Comparison of ENCODE assay signal across 7 mouse cellular contexts in genomic region chr5:25011019-25011485, GRCm38 (mm10).
DNase-seq lines count a peak whose midpoint lies in the region; ATAC-seq and TF ChIP-seq lines count a peak whose summit lies in the region.

No protein-coding gene starts in this region.

- peak; percentile 98; the same call in 1 of the 2 replicates for TF ChIP-seq CTCF in small intestine, adult 2 months (IDR thresholded peaks at IDR 0.05; ENCODE audit: extremely low read depth, insufficient read length, insufficient replicate concordance, low read depth, low read length)

- peak; percentile 69 for DNase-seq in adrenal gland, adult 8-10 months
- DNase-seq in embryo, embryonic 11.5 days (ENCODE audit: low read depth, low spot score) = peak; percentile 83
- DNase-seq in heart, adult 11 months = peak; percentile 96
- DNase-seq in kidney, adult 11 months = peak; percentile 67
- DNase-seq in limb, embryonic 10.5 days (ENCODE audit: low spot score) = peak; percentile 89

- no peak overlapping the region for H3K27ac ChIP-seq in limb, embryonic 10.5 days
- no peak overlapping the region for H3K27ac ChIP-seq in midbrain, embryonic 13.5 days
- H3K27ac ChIP-seq in small intestine, adult 2 months (ENCODE audit: insufficient read depth, low read depth, low read length) = no peak overlapping the region

- no peaks in the 10 kb centered on the region for H3K36me3 ChIP-seq in limb, embryonic 10.5 days
- H3K36me3 ChIP-seq in midbrain, embryonic 13.5 days = no peaks in the 10 kb centered on the region
- no peaks in the 10 kb centered on the region for H3K36me3 ChIP-seq in small intestine, adult 2 months (ENCODE audit: control insufficient read depth, insufficient read depth, low read length)

- peak overlapping the region; percentile 34; the same call in 1 of the 2 replicates for H3K4me3 ChIP-seq in limb, embryonic 10.5 days
- H3K4me3 ChIP-seq in midbrain, embryonic 13.5 days (replicated peaks) = no peak overlapping the region
- no peak overlapping the region for H3K4me3 ChIP-seq in small intestine, adult 2 months (ENCODE audit: low read depth, low read length)

- no peak for TF ChIP-seq POLR2A in small intestine, adult 2 months (IDR thresholded peaks at IDR 0.05; ENCODE audit: low read depth, low read length)

- H3K4me1 ChIP-seq in limb, embryonic 10.5 days = peaks cover 17% of the 10 kb centered on the region
- H3K4me1 ChIP-seq in midbrain, embryonic 13.5 days (replicated peaks) = peaks cover 17% of the 10 kb centered on the region
- peaks cover 20% of the 10 kb centered on the region for H3K4me1 ChIP-seq in small intestine, adult 2 months (ENCODE audit: control insufficient read depth, insufficient read depth, insufficient read length, low read length)

- peak overlapping the region; percentile 21; the same call in 1 of the 2 replicates for H3K4me2 ChIP-seq in midbrain, embryonic 13.5 days (replicated peaks)

- 8% methylated on average over 8 of the region's 8 CpGs for WGBS in limb, embryonic 10.5 days
- 10% methylated on average over 8 of the region's 8 CpGs for WGBS in midbrain, embryonic 13.5 days
- 9% methylated on average over 8 of the region's 8 CpGs for WGBS in small intestine, adult 2 months

- H3K9ac ChIP-seq in midbrain, embryonic 13.5 days (replicated peaks) = no peak overlapping the region

- H3K9me3 ChIP-seq in limb, embryonic 10.5 days (replicated peaks) = no peaks in the 10 kb centered on the region
- no peaks in the 10 kb centered on the region for H3K9me3 ChIP-seq in midbrain, embryonic 13.5 days

- H3K27me3 ChIP-seq in limb, embryonic 10.5 days (ENCODE audit: low read depth, poor library complexity, severe bottlenecking) = peaks cover 29% of the 10 kb centered on the region
- peaks cover 5% of the 10 kb centered on the region; the same call in 1 of the 2 replicates for H3K27me3 ChIP-seq in midbrain, embryonic 13.5 days
- H3K27me3 ChIP-seq in small intestine, adult 2 months (ENCODE audit: control insufficient read depth, insufficient read depth, low read length) = no peaks in the 10 kb centered on the region

- peak; percentile 66 for ATAC-seq in midbrain, embryonic 13.5 days
